Mouse (Mus musculus): Measurements from ENCODE around the gene Odf4.

Gene Odf4

DNA sequence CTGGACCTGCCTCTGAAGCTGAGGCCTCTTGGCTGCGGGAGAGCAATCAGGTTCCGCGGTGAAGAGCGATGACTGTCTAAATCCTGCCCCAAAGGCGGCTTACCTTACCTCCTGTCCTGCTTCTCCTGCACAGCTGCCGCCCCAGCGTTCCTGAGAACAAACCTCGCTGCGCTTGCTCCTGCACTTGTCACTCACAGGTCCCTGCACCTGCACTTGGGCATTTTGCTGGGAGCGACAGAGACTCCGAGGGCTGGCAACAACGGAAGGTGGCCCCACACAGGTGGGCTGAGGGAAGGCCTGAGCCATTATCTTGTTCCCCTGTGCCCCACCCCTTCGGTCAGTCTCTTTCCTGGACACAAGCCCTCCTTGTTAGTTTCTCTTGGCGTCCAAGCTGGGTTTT is 44.8 kb downstream of the Odf4 start:
- DNase-seq (ENCODE audit: extremely low read depth, insufficient read length, low spot score), result no peak

DNA sequence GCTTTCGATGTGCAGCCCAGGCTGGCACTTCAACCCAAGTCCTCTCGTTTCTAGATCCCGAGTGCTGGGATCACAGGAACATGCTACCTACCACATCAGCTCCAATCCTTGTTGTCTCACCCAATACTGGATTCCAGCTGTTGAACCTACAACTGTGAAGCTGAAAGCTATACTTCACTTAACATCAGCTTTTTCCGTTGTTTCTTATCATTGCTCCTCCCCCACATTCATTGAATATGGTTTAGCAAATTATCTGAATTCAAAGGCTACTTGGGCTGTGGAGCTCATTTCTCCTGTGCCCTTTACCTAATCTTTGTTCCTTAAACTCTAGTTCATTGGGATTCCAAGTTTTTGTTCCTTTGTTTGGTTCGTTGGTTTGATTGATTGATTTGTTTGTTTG is 48.1 kb downstream of the Odf4 start:
- no peak for DNase-seq (ENCODE audit: extremely low read depth, insufficient read length, low spot score)

DNA sequence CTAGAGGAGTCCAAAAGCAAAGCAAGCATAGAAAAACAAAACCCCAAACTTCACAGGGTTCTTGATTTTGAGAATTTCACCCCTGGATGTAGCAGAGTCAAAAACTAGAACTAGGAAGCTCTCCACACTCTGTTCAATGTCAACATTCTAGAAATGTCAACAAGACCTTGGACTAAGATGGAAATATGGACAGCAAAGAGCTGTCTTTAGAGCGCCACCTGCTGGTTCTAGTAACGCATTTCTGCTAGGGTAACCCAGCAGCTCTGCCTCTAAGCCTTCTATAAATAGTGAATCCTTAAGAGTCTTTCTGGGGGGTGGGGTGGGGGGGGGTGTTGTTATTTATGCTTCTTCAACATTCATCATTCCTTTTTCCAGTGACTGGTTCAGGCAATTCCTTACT is 52.0 kb downstream of the Odf4 start:
- DNase-seq (ENCODE audit: extremely low read depth, insufficient read length, low spot score), result no peak

All from 3134 (cell line).